Mouse (Mus musculus) heart, embryonic 10.5 days (tissue): ENCODE results near the gene Slc30a1. TPM values are rescaled to one million over a fixed set of nuclear protein-coding genes. Genes with fewer than 3 reads are reported as not detected.
A peak's percentile ranks its signal among the peaks of the same experiment; 100 is the strongest.

Experiments
- DNase-seq: peaks from one replicate; pipeline ENCODE4 v3.0.0-alpha.2; 2017; ENCODE audit warnings: low spot score
- H3K27ac ChIP-seq: fragments of 300-500 bp; sonication (generic); 2 replicates; pipeline ENCODE4 v1.5.1; 2016; ENCODE audit warnings: mild to moderate bottlenecking
- H3K27me3 ChIP-seq: fragments of 300-500 bp; sonication (generic); 2 replicates; pipeline ENCODE4 v1.6.1; 2016; ENCODE audit warnings: mild to moderate bottlenecking; ENCODE audit not compliant: poor library complexity, insufficient read depth, severe bottlenecking
- H3K36me3 ChIP-seq: fragments of 300-500 bp; sonication (generic); 2 replicates; pipeline ENCODE4 v1.6.1; 2016; ENCODE audit warnings: mild to moderate bottlenecking, moderate library complexity
- H3K4me1 ChIP-seq: fragments of 300-500 bp; sonication (generic); 2 replicates; pipeline ENCODE4 v1.6.1; 2016; ENCODE audit warnings: mild to moderate bottlenecking
- H3K4me3 ChIP-seq: fragments of 300-500 bp; sonication (generic); 2 replicates; pipeline ENCODE4 v1.5.1; 2016; ENCODE audit warnings: mild to moderate bottlenecking, moderate library complexity
- H3K9me3 ChIP-seq: fragments of 300-500 bp; sonication (generic); 2 replicates; pipeline ENCODE4 v1.6.1; 2016; ENCODE audit warnings: mild to moderate bottlenecking, moderate library complexity
- WGBS: fragments of 180-500 bp; shearing (Covaris S2); methylation state at CpG from one replicate; pipeline ENCODE4 v1.1.7; 2016; 5-methylcytosine and 5-hydroxymethylcytosine counted together
- polyA plus RNA-seq: library from polyadenylated mRNA; unstranded; fragments of >200 nt; fragmentation: Nextera tagmentation; extraction: Ambion mirVana; gene quantifications from 2 replicates; pipeline ENCODE4 v1.2.1, GENCODE M21; 2016

Gene Slc30a1
- polyA plus RNA-seq, 1 experiment from 2014 or later: 1.8 TPM

DNA sequence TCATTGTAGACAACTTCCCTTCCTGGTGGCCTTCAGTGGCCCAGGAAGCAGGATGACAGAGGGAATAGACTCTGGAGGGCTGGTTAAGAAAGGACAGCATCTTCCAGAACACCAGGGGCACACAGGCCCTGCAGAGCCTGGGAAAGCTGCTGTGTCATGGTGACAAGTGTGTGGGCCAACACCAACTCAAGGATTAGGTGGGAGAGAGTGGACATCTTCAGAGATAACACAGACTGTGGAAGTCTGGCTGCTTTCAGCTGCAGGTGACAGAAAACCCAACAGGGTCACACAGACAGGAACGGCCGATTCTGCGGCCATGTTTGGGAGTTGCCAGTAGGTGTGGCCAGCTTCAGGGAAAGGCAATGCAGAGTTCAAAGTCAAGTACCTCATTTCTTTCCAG, 26.3 kb upstream of the Slc30a1 start:
- Histone ChIP-seq H3K4me3 (no peak overlapping the region), H3K4me1 (peaks cover 70% of the 10 kb centered on the region), H3K36me3 (no peaks in the 10 kb centered on the region), H3K27me3 (no peaks in the 10 kb centered on the region), H3K27ac (peak overlapping the region; percentile 81; the same call in 1 of the 2 replicates), H3K9me3 (no peaks in the 10 kb centered on the region)
- peak; percentile 82 for DNase-seq
- WGBS: 76% methylated on average over 3 of the region's 3 CpGs

DNA sequence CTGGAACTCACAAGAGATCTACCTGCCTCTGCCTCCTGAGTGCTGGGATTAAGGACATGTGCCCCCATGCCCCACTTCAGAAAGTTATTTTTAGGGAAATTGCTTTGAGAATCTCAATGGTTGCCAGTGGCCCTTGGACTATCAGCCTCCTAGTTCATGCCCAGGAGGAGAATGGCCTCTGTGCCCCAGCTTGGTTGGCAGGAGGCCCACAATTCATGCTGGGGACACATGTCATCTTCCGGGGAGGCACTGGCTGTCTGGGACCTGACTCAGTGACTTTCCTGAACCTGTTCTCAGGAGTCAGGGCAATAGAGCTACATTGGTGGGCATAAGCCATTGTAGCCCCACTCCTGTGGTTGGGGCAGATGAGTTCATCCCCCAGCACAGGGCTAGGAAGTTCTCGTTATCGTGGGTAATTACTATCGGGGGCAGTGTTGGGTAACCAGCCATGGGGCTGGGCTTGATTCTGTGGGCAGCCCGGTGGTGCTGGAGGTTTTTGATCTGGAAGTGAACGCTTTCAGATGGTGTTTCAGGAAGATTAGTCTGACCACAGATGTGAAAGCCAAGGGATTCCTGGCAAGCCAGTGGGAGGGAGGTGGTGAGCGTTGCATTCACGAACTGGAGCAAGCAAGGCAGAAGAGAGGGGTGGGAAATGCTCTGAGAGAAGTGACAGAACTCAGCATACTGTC, 25.5 kb upstream of the Slc30a1 start:
- H3K9me3 ChIP-seq: no peaks in the 10 kb centered on the region
- no peaks in the 10 kb centered on the region for H3K27me3 ChIP-seq
- H3K4me3 ChIP-seq: no peak overlapping the region
- peaks cover 62% of the 10 kb centered on the region for H3K4me1 ChIP-seq
- peak overlapping the region; percentile 81 for H3K27ac ChIP-seq
- H3K36me3 ChIP-seq: no peaks in the 10 kb centered on the region
- no peak for DNase-seq
- WGBS: 58% methylated on average over 8 of the region's 8 CpGs

DNA sequence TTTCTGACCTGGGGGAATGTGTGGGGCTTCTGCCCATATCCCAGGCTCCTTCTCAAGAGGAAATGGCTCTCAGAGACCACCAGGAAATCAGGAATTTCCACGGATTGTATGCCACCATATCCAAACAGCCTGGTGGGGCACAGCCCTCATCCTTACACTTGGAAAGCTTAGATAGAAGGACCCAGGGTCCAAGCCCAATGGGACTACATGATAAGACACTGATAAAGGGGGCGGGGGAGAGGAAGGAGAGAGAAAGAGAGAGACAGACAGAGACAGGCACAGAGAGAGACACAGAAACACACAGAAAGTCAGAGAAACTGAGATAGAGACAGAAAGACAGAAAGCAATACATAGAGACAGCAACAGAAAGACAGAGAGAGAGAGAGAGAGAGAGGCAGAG, 24.9 kb upstream of the Slc30a1 start:
- no peaks in the 10 kb centered on the region for H3K27me3 ChIP-seq
- H3K36me3 ChIP-seq: no peaks in the 10 kb centered on the region
- H3K9me3 ChIP-seq: no peaks in the 10 kb centered on the region
- DNase-seq: no peak
- peak overlapping the region; percentile 81; the same call in 1 of the 2 replicates for H3K27ac ChIP-seq
- WGBS: 31% methylated on average over 2 of the region's 2 CpGs
- H3K4me3 ChIP-seq: no peak overlapping the region
- peaks cover 58% of the 10 kb centered on the region for H3K4me1 ChIP-seq

DNA sequence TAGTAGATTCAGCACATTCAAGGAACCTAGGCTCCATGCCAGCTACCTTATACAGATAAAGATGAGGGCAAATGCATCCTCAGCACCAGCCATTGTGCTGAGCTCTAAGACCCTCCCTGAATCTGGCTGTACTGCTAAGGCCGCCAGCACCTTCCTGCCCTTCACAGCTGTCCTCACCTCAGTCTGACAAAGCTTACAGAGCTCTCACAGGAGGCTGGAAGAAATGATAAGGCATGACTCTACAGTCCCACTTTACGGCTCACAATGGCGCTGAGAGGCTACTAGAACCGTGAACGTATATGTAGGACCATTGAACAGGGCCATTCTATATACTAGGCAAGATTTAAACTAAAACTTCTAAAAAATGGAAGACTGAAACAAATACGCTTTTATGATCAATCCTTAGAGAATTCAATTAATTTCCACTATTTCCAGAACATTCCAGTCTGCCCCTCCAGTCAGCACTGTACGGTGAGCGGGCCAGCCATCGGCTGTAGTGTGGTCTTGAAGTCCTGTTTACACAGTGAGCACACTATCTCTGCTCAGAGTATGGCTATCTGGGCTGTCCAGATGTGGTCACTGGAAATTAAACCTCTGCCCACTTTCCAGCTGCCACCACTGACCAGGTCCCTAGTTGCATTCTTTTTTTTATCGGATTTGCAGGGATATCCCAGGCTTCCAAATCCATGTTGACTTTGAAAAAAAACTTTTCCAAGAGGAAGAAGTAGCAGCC, 23.9 kb upstream of the Slc30a1 start:
- H3K27ac ChIP-seq: peak overlapping the region; percentile 81
- peaks cover 55% of the 10 kb centered on the region for H3K4me1 ChIP-seq

DNA sequence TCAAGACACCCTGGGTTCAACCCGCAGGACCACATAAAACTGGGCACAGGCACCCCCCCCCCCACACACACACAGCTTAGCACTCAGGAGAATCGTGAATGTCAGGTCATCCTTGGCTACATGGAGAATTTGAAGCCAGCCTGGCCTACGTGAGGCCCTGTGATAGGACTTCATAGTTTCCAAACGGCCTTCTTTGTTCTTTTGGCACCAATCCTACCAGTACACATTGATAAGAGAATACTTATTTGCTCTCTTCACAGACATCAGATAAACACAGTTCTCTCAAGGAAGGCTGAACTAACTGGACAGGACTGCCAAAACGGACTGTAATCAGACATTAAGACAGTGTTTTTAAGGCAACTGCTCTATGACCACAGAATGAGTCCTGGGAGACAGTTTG, 22.9 kb upstream of the Slc30a1 start:
- WGBS: 47% methylated on average over 5 of the region's 5 CpGs
- no peaks in the 10 kb centered on the region for H3K9me3 ChIP-seq
- no peak overlapping the region for H3K4me3 ChIP-seq
- H3K27ac ChIP-seq: no peak overlapping the region; the same call in 1 of the 2 replicates
- no peaks in the 10 kb centered on the region for H3K27me3 ChIP-seq
- peaks cover 44% of the 10 kb centered on the region for H3K4me1 ChIP-seq
- DNase-seq: no peak
- H3K36me3 ChIP-seq: no peaks in the 10 kb centered on the region

More for the DNA sequence above, 23.9 kb upstream of the Slc30a1 start:
- Histone ChIP-seq H3K36me3 (no peaks in the 10 kb centered on the region), H3K4me3 (no peak overlapping the region), H3K27me3 (no peaks in the 10 kb centered on the region), H3K9me3 (no peaks in the 10 kb centered on the region)
- WGBS: 44% methylated on average over 10 of the region's 10 CpGs
- DNase-seq: peak; percentile 85

DNA sequence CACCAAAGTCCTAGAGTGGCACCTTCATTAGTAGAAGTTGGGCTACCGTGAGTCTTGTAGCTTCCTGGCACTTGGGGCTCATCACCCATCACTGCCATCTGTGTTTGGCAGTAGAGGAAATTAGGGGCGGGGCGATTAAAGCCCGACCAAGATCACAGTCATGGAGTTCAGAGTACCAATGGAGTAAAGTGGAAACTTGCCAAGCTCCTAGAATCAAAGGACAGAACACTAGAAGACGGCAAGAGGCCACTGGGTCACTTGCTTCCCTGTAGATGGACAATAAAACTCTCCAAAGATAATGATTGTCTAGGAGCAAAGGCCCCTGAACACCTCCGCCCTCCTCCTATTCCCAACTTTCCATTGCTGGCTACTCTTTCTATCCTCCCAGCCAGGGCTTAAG, 14.7 kb upstream of the Slc30a1 start:
- Histone ChIP-seq H3K27ac (no peak overlapping the region), H3K36me3 (no peaks in the 10 kb centered on the region), H3K9me3 (no peaks in the 10 kb centered on the region), H3K4me3 (no peak overlapping the region), H3K27me3 (no peaks in the 10 kb centered on the region), H3K4me1 (peaks cover 9% of the 10 kb centered on the region)
- 83% methylated on average over 6 of the region's 6 CpGs for WGBS
- DNase-seq: no peak

DNA sequence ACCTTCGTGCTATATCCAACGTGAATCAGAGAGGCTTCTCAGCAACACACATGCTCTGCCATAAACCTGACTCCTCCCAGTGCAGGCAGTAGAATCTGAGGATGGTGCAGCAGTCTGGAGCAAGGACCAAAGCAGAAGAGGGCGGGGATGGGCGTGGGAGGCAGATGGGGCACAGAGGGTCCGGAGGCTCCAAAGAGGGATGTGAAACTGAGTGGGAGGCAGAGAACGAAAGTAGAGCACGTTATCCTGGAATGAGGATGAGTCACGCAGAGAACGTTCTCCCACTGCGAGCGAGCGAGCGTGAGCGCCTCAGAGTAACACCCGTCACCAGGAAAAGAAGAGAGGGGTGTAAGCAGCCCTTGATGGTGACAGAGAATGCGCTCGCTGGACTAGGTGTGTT, 12.2 kb upstream of the Slc30a1 start:
- WGBS: 67% methylated on average over 17 of the region's 17 CpGs
- no peaks in the 10 kb centered on the region for H3K36me3 ChIP-seq
- H3K9me3 ChIP-seq: no peaks in the 10 kb centered on the region
- no peak for DNase-seq
- peaks cover 19% of the 10 kb centered on the region for H3K4me1 ChIP-seq
- no peak overlapping the region for H3K4me3 ChIP-seq
- no peak overlapping the region for H3K27ac ChIP-seq
- no peaks in the 10 kb centered on the region for H3K27me3 ChIP-seq

DNA sequence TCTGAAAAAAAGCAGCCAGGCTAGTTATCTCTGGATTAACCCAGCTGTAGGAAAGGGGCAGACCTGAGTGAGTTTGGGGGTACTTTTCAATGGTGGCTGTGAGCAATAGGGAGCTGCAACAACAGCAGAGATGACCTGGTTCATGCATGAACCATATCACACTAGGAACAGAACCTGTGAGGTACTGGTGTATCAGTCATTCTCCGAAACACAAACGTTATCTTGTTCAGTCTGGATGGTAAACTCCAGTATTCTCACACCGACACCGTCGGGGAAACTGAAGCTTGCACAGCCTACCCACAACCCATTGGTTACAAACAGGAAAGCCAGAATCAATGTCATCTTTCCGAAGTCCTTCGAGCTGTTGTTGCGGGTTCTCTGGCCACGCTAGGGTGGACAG, 11.7 kb upstream of the Slc30a1 start:
- 78% methylated on average over 9 of the region's 9 CpGs for WGBS
- H3K4me1 ChIP-seq: peaks cover 19% of the 10 kb centered on the region
- H3K9me3 ChIP-seq: no peaks in the 10 kb centered on the region
- H3K27me3 ChIP-seq: no peaks in the 10 kb centered on the region
- DNase-seq: no peak
- H3K4me3 ChIP-seq: no peak overlapping the region
- no peak overlapping the region for H3K27ac ChIP-seq
- H3K36me3 ChIP-seq: no peaks in the 10 kb centered on the region

DNA sequence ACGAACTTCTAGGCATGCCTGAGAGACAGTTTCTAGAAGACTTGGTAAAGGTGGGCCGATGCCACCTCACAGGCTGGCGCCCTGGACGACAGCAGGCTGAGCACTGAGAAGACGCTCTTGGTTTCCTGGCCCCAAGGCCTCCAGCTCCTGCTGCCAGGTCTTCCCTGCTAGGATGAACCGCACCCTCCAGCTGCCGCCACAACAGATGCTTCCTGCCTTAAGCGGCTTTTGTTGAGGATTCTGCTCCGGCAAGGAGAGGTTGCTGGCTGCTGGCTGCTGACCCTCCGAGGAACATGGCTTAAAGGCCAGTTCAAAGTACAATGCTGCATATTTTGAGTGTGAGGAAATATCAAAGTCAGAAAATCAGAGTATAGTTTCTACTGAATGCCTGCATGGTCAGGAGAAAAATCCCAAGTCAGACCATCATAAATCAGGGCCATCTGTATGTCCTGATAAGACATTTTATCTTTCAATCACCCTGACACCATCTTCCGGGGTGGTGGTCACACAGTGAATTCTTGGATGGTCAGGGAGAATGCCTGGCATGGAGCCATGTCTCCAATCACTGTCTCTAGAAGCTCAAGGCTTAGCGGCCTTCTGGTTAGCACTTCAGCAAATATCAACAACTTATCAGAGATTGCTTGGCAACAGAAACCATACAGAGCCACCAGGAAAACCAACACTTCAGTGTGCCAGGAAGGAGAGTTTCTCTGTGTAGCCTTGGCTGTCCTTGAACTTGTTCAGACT, 9.6 kb upstream of the Slc30a1 start:
- WGBS: 53% methylated on average over 12 of the region's 12 CpGs
- H3K27me3 ChIP-seq: 0 out of 2 replicates have a peak, but pooled peaks cover 6% of the 10 kb centered on the region
- H3K27ac ChIP-seq: no peak overlapping the region
- peaks cover 19% of the 10 kb centered on the region for H3K4me1 ChIP-seq
- DNase-seq: no peak
- no peaks in the 10 kb centered on the region for H3K36me3 ChIP-seq
- no peak overlapping the region for H3K4me3 ChIP-seq
- H3K9me3 ChIP-seq: no peaks in the 10 kb centered on the region

DNA sequence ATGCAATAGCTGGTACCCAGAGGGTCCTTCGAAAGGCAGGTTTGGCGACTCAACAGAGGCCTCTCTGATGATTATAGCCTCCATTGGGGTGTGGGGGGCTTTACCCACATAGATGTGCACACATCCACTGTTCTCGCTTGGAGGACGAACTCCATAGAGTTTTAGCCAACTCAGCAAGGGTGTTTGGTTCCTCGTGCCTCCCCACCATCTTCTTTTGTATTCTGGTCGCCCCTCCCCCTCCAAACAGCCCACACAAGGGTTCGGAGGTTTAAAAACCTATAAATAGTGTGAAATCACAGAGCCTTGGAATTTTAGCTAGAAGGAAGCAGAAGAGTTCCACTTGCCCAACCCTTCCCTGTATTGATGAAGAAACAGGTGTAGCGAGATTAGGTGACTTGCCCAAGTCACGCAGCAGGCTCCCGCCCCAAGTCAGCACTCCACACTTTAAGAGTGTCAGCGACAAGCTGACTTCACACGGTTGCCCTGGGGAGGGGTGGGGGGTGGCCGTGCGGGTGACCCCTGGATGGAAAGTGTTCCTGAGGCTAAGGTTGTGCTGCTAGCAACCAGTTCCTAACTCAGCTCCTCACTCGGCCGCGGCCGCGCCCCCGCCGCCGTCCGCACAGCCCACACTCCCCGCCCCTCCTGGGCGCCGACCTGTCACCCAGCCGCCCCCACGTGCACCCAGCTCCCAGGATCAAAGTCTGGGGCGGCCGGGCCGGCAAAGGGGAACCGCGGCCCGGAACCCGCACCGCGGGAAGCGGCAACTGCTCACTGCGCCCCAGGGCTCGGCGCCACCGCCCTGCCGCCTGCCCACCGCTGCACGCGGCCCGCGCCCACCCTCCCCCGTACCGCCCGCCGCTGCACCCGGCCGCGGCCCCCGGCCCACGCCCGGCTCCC, 682 bp upstream of the Slc30a1 start:
- 4% methylated on average over 56 of the region's 58 CpGs for WGBS
- Histone ChIP-seq H3K27me3 (peaks cover 4% of the 10 kb centered on the region; the same call in 1 of the 2 replicates), H3K4me1 (peaks cover 45% of the 10 kb centered on the region), H3K36me3 (peaks cover 19% of the 10 kb centered on the region), H3K4me3 (peak overlapping the region; percentile 95), H3K27ac (peak overlapping the region; percentile 96), H3K9me3 (no peaks in the 10 kb centered on the region)
- DNase-seq: peak; percentile 88

DNA sequence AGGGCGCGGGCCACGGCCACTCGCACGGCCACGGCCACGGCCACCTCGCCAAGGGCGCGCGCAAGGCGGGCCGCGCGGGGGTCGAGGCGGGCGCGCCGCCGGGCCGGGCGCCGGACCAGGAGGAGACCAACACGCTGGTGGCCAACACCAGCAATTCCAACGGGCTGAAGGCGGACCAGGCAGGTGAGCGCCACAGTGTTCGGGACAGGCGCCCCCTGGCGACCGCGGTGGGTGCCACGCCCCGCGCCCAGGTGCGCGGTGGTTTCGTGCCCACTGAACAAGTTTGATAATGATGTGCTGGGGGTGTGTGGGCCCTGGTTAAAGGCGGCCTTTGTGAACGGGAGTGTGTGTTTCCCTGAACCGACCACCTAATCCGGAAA, 854 bp downstream of the Slc30a1 start:
- under 1% methylated on average over 43 of the region's 43 CpGs for WGBS
- peak; percentile 88 for DNase-seq
- peak overlapping the region; percentile 96 for H3K27ac ChIP-seq

DNA sequence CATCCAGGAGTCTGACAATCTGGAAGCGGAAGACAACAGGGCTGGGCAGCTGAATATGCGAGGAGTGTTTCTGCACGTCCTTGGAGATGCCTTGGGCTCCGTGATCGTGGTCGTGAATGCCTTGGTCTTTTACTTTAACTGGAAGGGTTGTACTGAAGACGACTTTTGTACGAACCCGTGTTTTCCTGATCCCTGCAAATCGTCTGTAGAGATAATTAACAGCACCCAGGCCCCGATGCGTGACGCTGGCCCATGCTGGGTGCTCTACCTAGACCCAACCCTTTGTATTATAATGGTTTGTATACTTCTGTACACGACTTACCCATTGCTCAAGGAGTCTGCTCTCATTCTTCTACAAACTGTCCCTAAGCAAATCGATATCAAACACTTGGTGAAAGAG, 2.3 kb downstream of the Slc30a1 start:
- Histone ChIP-seq H3K9me3 (no peaks in the 10 kb centered on the region), H3K27me3 (no peaks in the 10 kb centered on the region; the same call in 1 of the 2 replicates), H3K4me1 (peaks cover 51% of the 10 kb centered on the region), H3K4me3 (peak overlapping the region; percentile 95), H3K27ac (no peak overlapping the region), H3K36me3 (peaks cover 26% of the 10 kb centered on the region)
- WGBS: 90% methylated on average over 15 of the region's 15 CpGs
- DNase-seq: no peak

More for the DNA sequence above, 854 bp downstream of the Slc30a1 start:
- H3K4me1 ChIP-seq: peaks cover 51% of the 10 kb centered on the region
- no peaks in the 10 kb centered on the region; the same call in 1 of the 2 replicates for H3K27me3 ChIP-seq
- H3K4me3 ChIP-seq: peak overlapping the region; percentile 95
- H3K36me3 ChIP-seq: peaks cover 26% of the 10 kb centered on the region
- H3K9me3 ChIP-seq: no peaks in the 10 kb centered on the region
